Mouse (Mus musculus): ENCODE data around the gene Cxcr1. TPM values are rescaled to one million over a fixed set of nuclear protein-coding genes. Genes with fewer than 3 reads are reported as not detected.
A peak's percentile ranks its signal among the peaks of the same experiment; 100 is the strongest.

Gene Cxcr1
- not detected for polyA plus RNA-seq (2017; shearing (Covaris generic))

DNA sequence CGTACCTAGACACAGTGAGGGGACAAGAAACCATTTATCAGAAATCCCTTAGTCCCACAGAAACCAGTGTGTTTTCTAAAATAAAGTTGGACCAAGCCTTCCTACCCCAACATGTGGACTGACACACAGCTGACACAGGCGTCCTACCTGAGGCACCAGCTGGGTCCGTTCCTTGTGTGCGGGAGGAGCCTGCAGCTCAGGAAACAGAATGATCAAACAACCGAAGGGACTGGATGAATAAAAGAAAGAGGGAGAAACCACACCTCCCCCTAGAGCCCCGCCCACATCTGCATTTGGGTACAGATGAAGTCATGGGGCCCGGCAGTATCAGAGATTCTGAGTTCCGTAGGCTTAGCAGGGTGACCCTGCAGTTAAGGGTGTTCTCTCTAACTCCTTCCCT, at the start of gene Cxcr1:
Gene Cxcr1 (minus strand): TSS at position 187 of the 400 bp plus-strand sequence.
- no peak for ATAC-seq

DNA sequence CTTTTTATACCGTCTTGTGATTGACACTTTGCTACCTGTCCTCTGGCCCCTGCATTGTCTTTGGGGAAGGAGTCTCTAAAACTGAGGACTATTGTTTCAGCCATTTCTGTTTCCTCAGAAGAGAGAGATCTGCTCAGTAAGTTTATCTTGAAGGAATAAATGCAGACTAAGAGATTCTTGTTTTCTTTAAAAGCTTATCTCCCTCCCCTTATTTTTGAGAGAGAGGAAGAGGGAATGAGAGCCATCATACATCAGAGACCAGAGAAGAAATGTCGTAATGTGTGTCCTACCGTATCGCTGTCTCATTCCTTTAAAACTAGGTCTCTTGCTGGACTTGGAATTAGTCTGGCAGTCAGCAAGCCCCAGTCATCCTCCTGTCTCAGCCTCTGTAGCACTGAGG, 46.4 kb upstream of the Cxcr1 start:
- no peak for ATAC-seq

DNA sequence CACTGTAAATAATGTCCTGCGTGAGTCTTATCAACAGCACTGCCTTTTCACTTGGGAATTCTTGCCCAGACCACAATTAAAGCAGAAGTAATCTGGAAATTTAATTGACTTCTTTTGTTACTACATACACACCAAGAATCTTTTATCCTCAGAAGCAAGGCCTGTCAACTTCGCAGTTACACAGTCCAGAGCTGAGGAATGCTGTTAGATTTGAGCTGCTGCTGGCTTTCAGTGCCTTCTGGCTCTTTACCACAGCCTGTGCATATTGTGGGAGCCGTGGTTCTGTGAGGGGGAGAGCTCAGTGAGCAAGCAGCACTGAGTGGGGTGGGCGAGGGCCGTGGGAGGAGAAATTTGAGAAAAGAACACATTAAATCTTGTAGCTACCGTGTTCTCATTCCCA, 45.9 kb upstream of the Cxcr1 start:
- ATAC-seq: no peak

DNA sequence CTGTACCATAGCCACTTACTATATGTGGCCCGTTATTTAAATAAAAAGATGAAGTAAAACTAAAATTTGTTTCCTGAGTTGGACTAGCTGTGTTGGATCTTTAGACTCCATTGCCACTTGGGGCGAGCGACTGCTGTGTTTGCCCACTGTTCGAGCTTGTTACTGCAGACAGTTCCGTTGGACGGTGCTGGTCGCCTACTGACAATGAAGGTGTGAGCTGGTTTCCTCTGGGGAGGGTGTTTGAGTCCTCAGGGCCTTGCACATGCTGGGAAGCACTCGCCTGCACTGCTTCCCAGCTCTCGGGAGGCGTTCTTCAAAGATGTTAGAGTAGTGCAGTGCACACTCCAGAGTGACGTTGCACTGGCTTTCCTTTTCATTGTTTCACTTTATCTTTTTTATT, 45.2 kb upstream of the Cxcr1 start:
- no peak for ATAC-seq

DNA sequence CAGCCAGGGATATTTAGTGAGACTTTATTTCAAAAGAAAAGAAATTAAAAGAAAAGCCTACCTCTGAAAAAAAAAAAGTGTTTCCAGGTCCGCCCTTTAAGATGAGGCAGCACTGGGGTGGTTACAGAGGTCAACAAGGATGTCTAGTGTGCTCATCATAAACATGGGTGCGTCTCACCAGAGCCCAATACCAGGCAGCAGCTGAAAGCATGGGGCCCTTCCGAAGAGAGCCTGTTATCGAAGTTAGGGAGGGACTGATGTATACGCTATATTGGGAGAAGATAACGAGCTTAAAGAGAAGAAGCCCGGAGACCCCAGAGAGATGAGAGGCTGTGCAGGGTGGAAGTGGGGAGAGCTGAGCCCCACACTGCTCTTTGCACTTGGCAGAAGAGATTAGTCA, 44.7 kb upstream of the Cxcr1 start:
- ATAC-seq: peak; percentile 40

DNA sequence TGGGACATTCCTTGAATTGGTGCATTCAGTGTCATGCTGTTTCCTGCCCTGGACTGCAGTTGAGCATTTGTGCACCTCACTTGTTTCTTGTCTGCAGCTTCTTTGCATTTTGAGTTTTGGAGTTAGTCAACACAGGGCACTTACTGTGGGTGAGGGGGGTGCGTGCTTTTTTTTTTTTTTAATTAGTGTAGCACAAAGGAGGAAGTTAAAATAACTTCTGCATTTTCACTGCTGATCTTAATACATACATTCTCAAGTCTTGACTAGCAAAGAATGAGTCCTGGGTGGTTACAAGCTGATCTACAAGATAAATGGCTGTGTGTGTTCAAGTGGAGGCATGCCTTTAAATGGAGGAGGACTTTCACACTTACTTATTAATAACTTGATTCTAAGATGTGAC, 43.7 kb upstream of the Cxcr1 start:
- ATAC-seq: no peak

DNA sequence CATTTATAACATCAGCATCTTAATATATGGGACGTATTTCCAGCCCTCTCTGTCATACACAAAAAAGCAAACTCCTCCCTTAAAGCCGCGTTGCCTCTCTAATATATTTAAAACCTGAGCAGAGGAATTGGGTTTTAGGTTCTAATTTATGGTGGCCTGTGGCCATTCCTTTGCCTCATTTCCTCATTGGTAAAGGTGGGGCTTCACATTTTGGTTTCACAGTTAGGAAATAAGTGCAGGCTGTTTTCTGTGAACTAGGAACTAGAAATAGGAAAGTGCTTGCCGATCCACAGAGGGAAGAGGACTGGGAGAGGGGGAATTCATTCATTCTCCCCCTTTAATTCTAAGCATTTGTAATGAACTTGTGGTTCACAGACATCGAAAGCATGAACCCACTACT, 43.2 kb upstream of the Cxcr1 start:
- ATAC-seq: no peak

DNA sequence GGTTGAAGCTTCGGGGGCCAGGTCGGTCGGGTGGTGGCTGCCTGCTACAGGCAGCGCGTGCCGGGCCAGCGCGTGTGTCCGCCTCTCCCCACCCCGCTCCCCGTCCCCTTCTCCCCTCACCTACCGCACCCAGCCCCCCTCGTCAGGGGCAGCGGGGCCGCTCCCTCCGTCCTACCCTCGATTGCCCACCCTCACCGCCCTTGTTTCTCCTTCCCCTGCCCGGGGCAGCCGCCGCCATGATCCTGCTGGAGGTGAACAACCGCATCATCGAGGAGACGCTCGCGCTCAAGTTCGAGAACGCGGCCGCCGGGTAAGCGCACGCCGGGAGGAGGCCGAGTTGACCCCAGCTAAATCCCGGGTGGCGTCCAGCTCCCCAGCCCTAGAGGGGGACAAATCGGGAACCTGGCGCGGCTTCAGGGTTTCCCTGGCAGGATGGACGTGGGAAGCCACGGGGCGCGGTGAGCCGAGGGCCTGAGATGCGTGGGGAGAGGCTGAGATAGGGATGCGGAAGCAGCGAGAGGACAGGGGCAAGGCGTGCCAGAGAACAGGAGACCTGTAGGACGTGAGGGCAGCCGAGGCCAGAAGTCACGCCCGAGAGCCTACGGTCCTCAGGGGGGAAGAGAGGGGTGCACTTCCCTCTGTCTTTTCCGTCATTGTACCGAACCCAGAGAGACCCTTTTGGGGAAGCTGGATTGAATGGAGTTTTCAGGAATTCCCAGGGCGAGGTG, 42.3 kb upstream of the Cxcr1 start:
- ATAC-seq: peak; percentile 24

DNA sequence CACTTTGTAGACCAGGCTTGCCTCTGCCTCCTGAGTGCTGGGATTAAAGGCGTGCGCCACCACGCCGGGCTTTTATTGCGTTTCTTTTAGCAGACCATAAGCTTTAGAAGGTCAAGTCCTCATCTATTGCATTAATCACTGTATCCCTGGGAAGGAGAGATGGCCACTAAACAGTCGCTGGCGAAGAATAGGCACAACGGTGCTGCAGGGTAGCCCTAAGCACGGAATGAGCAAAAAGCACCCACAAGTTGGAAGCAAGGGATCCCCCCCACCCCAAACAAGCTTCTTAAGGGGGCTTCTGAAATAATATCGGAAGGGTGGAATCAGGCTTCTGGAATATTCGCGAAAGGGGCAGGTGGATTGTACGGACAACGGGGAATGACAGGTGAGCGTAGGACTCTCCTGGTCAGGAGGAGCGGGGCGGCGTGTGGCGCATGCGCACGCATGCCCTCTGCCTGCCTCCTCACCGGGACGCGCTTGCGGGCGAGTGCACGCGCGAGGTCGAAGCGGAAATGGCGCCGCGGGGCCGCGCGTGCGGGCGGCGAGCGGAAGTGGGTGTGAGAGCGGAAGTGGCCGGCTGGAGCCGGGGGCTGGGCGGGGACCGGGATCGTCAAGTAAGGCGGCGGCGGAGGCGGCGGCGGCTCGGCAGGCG, 41.6 kb upstream of the Cxcr1 start, which contains the start of gene Arpc2:
Gene Arpc2 (plus strand): TSS at position 147 of the 652 bp plus-strand sequence.
- ATAC-seq: peak; percentile 75

DNA sequence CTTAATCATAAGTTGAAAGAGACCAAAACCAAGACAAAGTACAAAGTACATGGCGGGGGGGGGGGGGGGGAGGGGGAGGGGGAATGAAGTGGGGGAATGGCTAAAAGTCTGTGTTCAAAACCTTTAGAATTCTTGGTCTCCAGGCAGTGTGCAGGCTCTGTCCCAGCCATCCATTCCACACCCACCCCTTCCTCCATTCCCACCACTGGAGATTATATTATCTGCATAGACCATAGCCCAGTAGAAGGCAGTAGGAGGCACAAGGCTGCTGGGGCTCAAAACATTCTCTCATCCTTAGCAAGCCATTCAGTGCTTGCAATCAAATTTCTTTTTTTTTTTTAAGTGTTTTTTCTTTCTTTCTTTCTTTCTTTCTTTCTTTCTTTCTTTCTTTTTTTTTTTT, 36.6 kb upstream of the Cxcr1 start:
- no peak for ATAC-seq

DNA sequence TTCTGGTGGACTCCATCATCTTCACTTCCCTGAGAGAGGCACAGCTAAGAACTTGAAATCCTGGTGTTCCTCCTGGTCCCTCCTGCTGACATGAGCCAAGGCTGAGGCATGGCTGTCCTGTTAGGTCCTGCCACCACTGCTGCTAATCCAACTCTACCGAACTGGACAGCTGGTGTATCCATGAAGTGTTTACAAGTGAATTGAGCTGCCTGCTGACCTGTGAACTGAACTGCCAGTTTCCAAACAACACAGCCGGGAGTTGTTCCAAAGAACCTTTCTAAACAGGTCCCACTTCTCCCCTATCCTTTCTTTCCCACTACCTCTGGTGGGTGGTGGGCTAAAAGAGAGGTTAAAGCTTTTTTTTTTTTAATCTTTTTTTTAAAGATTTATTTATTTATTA, 35.5 kb upstream of the Cxcr1 start:
- ATAC-seq: no peak

DNA sequence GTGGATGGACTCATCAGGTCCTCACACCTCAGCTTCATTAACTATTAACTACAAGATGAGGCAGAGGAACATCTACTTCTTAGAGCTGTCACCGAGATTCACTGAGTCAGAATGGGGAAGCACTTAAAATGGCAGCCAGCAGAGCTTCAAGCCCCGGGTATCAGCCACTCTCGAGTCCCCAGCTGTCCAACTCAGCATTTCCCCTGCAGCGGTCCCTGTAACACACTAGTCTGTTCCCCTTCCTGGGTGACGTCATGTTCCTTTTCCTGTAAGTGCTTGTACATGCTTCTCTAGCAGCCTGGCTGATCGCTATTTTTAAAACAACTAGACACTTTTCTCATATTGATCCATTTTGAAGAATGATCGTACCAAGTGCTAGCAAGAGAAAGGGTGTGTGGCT, 32.9 kb upstream of the Cxcr1 start:
- peak; percentile 100 for ATAC-seq

DNA sequence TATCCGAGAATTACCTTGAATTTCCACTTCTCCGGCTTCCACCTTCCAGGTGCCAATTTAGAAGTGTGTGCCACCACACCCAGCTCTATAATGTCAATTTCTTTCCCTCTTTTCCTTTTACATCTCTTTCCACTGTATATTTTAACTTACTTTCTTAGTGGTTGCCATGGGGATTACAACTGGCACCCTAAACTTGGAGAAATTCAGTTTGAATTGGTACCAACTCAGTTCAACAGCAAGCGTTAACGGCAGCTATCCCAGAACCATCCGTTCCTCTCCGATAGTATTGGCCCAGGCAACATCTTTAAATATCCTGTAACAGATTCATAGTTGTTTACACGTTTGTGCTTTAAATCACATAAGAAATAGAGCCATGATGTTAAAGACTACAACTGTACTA, 25.5 kb upstream of the Cxcr1 start:
- no peak for ATAC-seq

DNA sequence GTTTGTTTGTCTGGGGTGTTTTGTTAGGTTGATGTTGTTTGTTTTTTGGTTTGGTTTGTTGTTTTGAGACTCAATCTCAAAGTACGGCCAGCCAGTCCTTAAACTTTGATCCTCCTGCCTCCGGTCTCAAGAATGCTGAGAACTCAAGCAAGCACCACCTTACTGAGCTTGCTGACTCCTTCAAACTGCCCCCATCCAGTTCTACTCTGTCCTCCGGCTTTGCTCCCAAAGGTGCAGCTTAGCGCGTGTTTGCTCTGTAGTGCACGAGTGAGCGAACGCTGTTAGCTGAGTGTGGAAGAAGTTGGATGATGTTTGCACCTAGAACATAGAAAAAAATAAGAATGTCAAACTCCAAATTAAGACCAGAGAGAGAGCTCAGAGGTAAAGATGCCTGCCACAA, 14.5 kb upstream of the Cxcr1 start:
- no peak for ATAC-seq

DNA sequence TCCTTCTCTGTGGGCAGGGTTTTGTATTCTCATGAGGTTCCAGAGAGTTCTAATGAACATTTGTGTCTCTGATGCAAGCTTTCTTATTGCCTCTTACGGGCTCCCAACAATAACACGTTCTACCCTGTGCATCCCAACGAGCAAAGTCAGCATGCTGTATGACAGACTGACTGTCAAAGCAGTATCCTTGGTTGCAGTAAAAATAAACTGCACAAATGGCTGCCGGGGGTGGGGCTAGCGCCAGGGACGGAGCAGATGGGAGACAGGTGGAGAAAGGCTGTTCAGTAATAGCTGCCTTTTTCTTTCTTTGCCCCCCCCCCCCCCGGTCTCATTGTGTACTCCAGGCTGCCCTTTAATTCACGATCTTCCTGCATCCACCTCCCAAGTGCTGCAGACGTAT, 13.5 kb upstream of the Cxcr1 start:
- ATAC-seq: no peak

DNA sequence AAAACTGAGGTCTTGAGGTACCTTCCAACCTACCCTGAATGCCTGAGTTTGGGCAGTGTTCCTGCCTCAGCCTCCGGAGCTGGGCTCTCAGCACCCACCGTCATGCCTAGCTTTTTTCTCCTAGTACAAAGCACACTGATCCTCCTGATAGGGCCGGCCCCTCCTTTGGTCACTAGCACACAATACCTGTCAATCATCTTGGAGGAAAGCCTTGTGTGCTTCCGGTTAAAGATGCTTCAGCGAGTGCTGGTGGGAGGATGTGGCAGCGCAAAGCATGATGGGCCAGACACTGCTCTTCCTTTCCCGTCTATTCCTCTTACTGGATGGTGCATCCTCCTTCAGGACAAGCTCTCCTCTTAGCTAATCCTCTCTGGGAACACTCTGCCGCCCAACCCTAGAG, 12.2 kb upstream of the Cxcr1 start:
- ATAC-seq: peak; percentile 56

DNA sequence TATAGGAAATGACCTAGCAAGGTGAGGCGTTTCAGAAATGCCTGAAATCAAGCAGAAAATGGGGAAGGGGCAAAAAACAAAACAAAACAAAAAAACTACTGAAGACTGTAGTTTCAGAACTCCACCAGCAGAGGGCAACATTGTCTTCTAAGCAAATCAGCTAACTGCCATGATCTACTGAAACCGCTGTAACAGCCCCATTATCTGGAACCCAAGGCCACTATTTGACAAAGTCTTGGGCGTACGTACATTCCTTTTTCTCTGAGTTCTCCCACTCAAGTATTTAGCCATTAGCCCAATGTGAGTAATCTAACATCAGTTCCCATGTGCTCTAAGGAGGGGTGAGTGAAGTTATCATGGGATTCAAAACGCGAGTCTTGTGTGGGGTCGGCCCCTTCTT, 11.4 kb upstream of the Cxcr1 start:
- ATAC-seq: peak; percentile 48

DNA sequence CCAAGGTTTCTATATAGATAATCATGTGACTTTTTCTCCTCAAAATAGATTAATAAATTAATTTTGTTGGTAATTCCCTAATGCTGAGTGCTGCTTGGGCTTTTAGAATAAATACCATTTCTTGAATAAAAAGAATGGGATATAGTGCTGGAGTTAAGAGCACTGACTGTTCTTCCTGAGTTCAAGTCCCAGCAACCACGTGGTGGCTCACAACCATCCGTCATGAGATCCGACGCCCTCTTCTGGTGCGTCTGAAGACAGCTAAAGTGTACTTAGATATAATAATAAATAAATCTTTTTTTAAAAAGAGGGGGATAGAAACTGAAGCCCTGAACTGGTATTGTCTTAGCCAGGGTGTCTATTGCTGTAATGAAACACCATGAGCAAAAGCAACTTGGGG, 9.0 kb upstream of the Cxcr1 start:
- no peak for ATAC-seq

DNA sequence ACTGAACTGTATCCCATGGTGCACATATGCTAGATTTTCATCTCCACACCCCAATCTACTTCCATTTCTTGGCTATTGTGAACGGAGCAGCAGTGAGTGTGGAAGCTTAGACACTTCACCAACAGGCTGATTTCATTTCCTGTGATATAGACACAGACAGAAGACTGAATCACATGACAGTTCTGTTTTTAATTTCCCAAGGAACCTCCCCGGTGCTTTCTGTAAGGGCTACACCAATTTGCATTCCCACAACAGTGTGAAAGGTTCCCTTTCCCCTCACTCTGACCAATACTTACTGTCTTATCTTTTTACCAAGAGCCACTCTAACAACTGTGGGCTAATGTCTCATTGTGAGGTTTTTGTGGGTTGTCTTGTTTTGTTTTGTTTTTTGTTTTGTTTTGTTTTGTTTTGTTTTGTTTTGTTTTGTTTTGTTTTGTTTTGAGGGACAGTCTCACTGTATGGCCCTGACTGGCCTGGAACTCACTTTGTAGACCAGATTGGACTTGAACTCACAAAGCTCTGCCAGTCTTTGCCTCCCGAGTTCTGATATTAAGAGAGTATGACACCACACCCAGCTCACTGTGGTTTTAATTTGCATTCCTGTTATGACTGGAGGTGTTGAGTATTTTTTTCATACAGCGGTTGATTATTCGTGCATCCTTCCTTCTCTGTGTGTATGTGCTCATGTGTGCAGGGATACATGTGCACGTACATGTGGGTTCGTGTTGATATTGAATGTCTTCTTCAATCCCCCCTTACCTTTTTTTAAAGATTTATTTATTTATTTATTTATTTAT, 6.8 kb upstream of the Cxcr1 start:
- ATAC-seq: peak; percentile 82

DNA sequence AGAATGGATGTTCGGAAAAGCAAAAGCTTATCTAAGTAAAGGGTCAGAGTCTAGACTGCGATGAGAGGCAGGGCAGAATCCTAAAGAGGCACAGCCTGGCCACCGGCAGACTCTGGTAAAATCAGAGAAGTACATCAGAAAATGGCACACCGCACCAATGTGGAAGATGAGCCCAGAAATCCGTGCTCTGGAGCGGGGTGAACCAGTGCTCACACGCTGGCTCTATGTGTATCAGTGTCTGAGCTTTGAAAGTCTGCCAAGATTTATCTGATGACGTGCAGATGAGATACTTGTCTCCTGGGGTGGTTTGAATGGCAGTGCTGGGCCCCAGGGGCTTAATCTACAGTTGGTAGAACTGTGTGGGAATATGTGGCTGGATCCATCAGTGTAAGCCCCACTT, 4.6 kb upstream of the Cxcr1 start:
- ATAC-seq: no peak

DNA sequence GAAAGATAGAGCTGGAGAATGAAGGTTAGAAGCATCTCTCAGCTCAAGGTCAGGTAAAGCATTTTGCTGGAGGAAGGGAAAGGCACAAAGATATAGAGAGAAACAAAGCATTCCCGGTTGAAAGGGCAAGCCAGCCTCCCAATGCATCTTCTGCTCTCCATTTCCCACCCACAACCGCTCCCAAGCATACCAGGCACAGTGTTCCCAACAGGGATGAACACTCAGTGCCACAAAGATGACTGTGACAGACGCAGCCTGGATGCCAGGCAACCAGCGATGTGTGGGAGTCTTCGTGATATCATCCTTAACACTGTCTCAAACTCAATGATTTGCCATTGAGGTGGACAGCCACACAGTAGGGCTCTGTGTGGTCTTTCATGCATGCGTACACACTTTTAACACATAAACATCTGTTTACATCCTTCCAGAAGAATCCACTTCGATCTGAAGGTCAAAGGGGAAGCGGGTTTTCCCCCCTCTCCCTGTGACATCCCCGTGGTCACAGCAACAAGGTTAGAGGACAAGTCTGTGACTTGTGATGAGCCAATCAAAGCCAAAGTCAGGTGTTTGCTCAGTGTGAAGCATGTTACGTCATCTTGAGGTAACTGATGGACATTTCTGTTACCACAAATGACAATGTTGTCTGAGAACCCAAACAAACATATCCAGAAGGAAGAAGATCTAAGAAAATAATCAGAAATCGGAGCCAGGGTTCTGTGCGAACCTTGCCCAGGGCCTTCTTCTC, 3.5 kb upstream of the Cxcr1 start:
- no peak for ATAC-seq

DNA sequence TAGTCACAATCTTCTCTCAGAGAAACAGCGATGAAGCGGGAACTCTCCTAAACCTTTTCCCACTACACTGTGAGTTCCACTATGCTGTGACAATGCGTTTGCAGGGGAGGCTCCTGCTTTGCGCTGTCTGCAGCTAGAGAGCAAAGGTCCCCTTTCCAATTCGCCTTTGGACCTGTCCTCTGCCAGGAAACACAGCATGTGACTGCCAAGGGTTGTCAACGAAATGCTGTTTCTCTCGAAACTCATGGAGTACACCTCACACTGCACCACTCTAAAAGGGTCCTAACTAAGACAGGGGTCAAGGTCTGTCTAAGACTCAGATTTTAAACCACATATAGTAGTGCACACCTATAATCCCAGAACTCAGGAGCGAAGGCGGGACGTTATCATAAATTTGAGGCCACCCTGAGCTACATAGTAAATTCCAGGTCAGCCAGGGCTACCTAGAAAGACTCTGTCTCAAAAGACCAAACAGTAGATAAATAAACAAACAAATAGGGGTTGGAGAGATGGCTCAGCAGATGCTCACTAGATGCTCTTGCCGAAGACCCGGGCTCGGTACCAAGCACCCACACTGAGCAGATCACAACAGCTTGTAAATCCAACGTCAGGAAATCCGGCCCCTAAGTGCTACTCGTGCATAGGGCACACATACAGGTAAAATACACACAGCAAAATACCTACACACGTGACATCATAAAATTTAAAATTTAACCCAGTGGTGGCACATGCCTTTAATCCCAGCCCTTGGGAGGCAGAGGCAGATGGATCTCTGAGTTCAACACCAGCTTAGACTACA, 2.4 kb upstream of the Cxcr1 start:
- no peak for ATAC-seq

Measured in CD4-positive, CD25-positive, alpha-beta regulatory T cell, adult 4 months (primary cell).